Mouse (Mus musculus): ENCODE data around the gene Phtf2. TPM values are rescaled to one million over a fixed set of nuclear protein-coding genes. Genes with fewer than 3 reads are reported as not detected.

The Phtf2 gene
- total and polyA plus RNA-seq, 3 experiments: 14.3 to 75.2 (median 61.2) TPM

DNA sequence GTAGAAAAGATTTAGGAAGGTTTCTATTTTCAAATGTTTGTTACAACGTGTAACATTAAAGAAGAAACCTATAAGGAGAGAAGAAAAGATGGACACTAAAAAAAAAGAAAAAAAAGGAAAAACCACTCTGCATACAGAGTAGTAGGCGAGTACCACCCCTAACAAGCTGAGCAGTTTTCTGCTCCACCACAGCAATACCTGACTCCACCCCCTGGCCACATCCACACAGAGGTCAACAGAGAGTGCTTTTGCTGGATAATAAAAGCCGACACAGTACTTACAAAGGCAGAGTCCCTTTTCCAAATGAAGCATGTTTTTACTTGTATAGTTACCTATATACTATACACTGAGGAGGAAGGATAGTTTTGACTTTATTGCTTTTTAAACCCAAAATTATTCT, 42.7 kb upstream of the Phtf2 start:
- peaks cover 4% of the 10 kb centered on the region for H3K4me1 ChIP-seq (ENCODE audit: control insufficient read depth, insufficient read depth, low read length)
- no peaks in the 10 kb centered on the region for H3K27me3 ChIP-seq (ENCODE audit: control insufficient read depth, insufficient read depth, low read length)
- peaks cover 3% of the 10 kb centered on the region for H3K36me3 ChIP-seq (ENCODE audit: control insufficient read depth, insufficient read depth, low read length)
- peaks cover 6% of the 10 kb centered on the region for H3K79me2 ChIP-seq (replicated peaks; ENCODE audit: control insufficient read depth, insufficient read depth, low read length)
- 53% methylated on average over 3 of the region's 3 CpGs for WGBS
- no peak overlapping the region for H3K4me3 ChIP-seq
- H3K9ac ChIP-seq (ENCODE audit: low read depth, low read length): no peak overlapping the region
- no peak for TF ChIP-seq POLR2A (IDR thresholded peaks at IDR 0.05; ENCODE audit: insufficient read depth, low read depth, low read length)
- no peak for TF ChIP-seq CTCF (IDR thresholded peaks at IDR 0.05)
- no peak for TF ChIP-seq EP300 (IDR thresholded peaks at IDR 0.05; ENCODE audit: insufficient read depth, low read depth, low read length)
- no peak overlapping the region for H3K27ac ChIP-seq
- no peak for DNase-seq
- intact Hi-C loops (cut with DNase I): no loop called here

DNA sequence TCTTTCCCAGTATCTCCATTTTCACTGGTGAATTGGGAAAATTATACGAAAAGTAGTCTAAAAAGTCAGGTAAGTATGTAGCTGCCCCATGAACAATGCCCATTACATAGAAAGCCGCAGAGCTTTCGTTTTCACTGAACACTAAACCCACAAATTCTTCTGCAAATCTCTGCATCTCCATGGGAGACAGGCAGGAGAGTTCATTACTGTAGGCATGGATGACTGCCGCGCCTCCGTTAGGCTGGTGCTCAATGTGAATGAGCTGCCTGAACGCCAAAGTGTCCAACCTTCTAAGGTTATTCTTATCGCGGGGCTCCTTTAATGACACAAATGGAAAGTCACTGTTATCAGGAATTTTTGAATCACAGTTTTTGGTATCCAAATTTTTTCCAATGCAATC, 37.6 kb upstream of the Phtf2 start:
- H3K27ac ChIP-seq: no peak overlapping the region
- H3K27me3 ChIP-seq (ENCODE audit: control insufficient read depth, insufficient read depth, low read length): no peaks in the 10 kb centered on the region
- no peaks in the 10 kb centered on the region; the same call in 1 of the 2 replicates for H3K4me1 ChIP-seq (ENCODE audit: control insufficient read depth, insufficient read depth, low read length)
- H3K79me2 ChIP-seq (replicated peaks; ENCODE audit: control insufficient read depth, insufficient read depth, low read length): no peaks in the 10 kb centered on the region; the same call in 1 of the 2 replicates
- TF ChIP-seq CTCF (IDR thresholded peaks at IDR 0.05) (no peak), POLR2A (IDR thresholded peaks at IDR 0.05; ENCODE audit: insufficient read depth, low read depth, low read length) (no peak), EP300 (IDR thresholded peaks at IDR 0.05; ENCODE audit: insufficient read depth, low read depth, low read length) (no peak)
- no peak overlapping the region for H3K9ac ChIP-seq (ENCODE audit: low read depth, low read length)
- no peak for DNase-seq
- 82% methylated on average over 9 of the region's 9 CpGs for WGBS
- H3K4me3 ChIP-seq: no peak overlapping the region
- no peaks in the 10 kb centered on the region; the same call in none of the 2 replicates for H3K36me3 ChIP-seq (ENCODE audit: control insufficient read depth, insufficient read depth, low read length)
- intact Hi-C loops (cut with DNase I): loop anchor here (10.0 kb wide), 3 partner anchors 135 to 335 kb away; partner anchors contain the start of gene Ptpn12

DNA sequence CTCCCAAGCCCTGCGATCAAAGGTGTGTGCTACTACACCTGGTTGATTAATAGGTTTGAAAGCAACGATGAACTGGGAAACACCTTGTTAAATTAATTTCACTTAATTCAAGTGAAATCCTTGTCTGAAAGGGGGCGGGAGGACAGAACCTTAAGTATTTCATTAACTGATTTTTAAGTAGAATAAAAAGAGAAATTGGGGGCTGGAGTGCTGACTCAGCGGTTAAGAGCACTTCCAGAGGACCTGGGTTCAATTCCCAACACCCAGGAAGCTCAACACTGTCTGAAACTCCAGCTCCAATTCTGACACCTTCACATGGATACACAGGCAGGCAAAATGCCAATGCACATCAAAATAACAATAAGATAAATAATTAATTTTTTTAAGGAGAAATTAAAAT, 37.0 kb upstream of the Phtf2 start:
- H3K27ac ChIP-seq: no peak overlapping the region
- no peaks in the 10 kb centered on the region; the same call in none of the 2 replicates for H3K36me3 ChIP-seq (ENCODE audit: control insufficient read depth, insufficient read depth, low read length)
- 95% methylated on average over 4 of the region's 4 CpGs for WGBS
- H3K9ac ChIP-seq (ENCODE audit: low read depth, low read length): no peak overlapping the region
- DNase-seq: no peak
- no peaks in the 10 kb centered on the region; the same call in 1 of the 2 replicates for H3K79me2 ChIP-seq (replicated peaks; ENCODE audit: control insufficient read depth, insufficient read depth, low read length)
- H3K4me3 ChIP-seq: no peak overlapping the region
- no peaks in the 10 kb centered on the region for H3K27me3 ChIP-seq (ENCODE audit: control insufficient read depth, insufficient read depth, low read length)
- intact Hi-C loops (cut with DNase I): loop anchor here (10.0 kb wide), 3 partner anchors 136 to 336 kb away; partner anchors contain the start of gene Ptpn12
- no peak for TF ChIP-seq CTCF (IDR thresholded peaks at IDR 0.05)
- no peaks in the 10 kb centered on the region; the same call in 1 of the 2 replicates for H3K4me1 ChIP-seq (ENCODE audit: control insufficient read depth, insufficient read depth, low read length)

DNA sequence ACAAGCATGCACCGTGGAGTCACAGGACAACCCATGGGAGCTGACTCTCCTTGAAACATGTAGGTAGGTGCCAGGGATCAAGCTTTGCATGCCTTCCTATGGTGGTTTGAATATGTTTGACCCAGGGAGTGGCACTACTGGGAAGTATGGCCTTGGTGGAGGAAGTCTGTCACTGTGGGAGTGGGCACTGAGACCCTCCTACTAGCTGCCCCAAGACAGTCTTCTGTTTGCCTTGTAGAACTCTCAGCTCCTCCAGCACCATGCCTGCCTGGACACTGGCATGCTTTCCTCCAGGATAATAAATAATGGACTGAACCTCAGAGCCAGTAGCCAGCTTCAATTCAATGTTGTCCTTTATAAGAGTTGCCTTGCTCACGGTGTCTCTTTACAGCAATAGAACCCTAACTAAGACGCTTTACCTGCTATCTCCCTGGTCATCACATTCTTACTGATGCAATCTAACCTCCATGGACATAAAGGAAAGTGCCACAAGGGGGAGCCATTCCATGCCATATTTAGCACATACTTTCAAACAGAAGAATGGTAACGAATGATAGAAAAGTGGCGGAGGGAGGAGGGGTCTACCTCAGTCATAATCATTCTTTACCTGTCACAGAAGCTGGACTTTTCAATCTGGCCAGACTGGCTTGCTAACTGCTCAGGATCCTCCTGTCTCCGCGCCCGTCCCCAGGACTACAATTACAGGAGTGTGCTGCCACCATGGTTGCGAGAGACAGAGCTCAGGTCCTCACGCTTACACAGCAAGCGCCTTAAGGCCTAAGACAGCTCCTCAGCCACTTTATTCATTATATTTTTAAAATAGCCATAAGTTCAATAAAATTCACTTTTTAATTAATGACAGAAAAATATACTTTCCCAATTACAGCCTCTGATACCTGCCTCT, 31.7 kb upstream of the Phtf2 start:
- 63% methylated on average over 11 of the region's 11 CpGs for WGBS
- H3K27ac ChIP-seq: no peak overlapping the region
- TF ChIP-seq POLR2A (IDR thresholded peaks at IDR 0.05; ENCODE audit: insufficient read depth, low read depth, low read length): no peak
- peak; percentile 90 for TF ChIP-seq CTCF (IDR thresholded peaks at IDR 0.05)
- peaks cover 5% of the 10 kb centered on the region for H3K79me2 ChIP-seq (replicated peaks; ENCODE audit: control insufficient read depth, insufficient read depth, low read length)
- H3K4me1 ChIP-seq (ENCODE audit: control insufficient read depth, insufficient read depth, low read length): no peaks in the 10 kb centered on the region
- H3K4me3 ChIP-seq: no peak overlapping the region
- no peak overlapping the region for H3K9ac ChIP-seq (ENCODE audit: low read depth, low read length)
- H3K36me3 ChIP-seq (ENCODE audit: control insufficient read depth, insufficient read depth, low read length): no peaks in the 10 kb centered on the region; the same call in none of the 2 replicates
- peak; percentile 54 to 60 for DNase-seq
- no peaks in the 10 kb centered on the region for H3K27me3 ChIP-seq (ENCODE audit: control insufficient read depth, insufficient read depth, low read length)
- intact Hi-C loops (cut with DNase I): loop anchor here (1.0 to 10.0 kb wide), 5 partner anchors 39 to 341 kb away; partner anchors contain the start of gene Ptpn12

DNA sequence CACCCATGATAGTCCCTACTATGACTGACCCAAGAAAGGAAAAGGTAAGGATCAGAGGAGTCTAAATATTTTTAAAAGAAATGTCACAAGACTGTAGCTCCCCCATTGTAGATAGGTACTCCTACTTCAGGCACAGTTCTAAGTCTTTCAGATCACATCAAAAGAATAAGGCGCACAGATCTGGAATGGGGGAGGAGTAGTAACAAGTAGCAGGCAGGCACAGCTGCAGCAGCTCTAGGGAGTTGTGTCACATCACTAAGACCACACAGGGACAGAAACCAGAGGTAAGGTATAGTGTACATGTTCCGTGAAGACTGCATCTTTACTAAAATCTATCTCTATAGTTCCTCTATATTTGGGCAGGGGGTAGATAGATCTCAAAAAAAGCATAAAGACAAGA, 29.8 kb upstream of the Phtf2 start:
- Histone ChIP-seq H3K79me2 (replicated peaks; ENCODE audit: control insufficient read depth, insufficient read depth, low read length) (peaks cover 5% of the 10 kb centered on the region), H3K9ac (ENCODE audit: low read depth, low read length) (no peak overlapping the region), H3K27me3 (ENCODE audit: control insufficient read depth, insufficient read depth, low read length) (no peaks in the 10 kb centered on the region), H3K36me3 (ENCODE audit: control insufficient read depth, insufficient read depth, low read length) (no peaks in the 10 kb centered on the region; the same call in none of the 2 replicates), H3K4me1 (ENCODE audit: control insufficient read depth, insufficient read depth, low read length) (no peaks in the 10 kb centered on the region), H3K27ac (no peak overlapping the region), H3K4me3 (no peak overlapping the region)
- intact Hi-C loops (cut with DNase I): loop anchor here (5.0 to 10.0 kb wide), 4 partner anchors 41 to 343 kb away; partner anchors contain the start of gene Ptpn12
- DNase-seq: no peak
- 77% methylated on average over 2 of the region's 2 CpGs for WGBS
- TF ChIP-seq CTCF (IDR thresholded peaks at IDR 0.05) (no peak), POLR2A (IDR thresholded peaks at IDR 0.05; ENCODE audit: insufficient read depth, low read depth, low read length) (no peak), EP300 (IDR thresholded peaks at IDR 0.05; ENCODE audit: insufficient read depth, low read depth, low read length) (no peak)

DNA sequence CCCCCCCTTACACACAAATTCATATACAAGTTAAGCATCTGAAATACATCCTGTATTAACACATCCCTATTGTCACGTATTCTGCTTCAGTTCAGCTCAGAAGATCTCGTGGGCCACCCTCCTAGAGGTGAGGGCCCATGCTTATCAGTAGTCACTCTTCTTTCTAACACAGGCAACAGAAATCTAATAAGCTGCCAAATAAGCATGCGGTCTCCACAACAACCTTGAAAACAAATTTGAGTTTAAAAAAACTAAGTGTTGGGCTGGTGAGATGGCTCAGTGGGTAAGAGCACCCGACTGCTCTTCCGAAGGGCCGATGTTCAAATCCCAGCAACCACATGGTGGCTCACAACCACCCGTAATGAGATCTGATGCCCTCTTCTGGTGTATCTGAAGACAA, 24.3 kb upstream of the Phtf2 start:
- no peak for DNase-seq

More for the DNA sequence above, 24.3 kb upstream of the Phtf2 start:
- Histone ChIP-seq H3K36me3 (ENCODE audit: control insufficient read depth, insufficient read depth, low read length) (peaks cover 12% of the 10 kb centered on the region), H3K27ac (no peak overlapping the region), H3K79me2 (replicated peaks; ENCODE audit: control insufficient read depth, insufficient read depth, low read length) (no peaks in the 10 kb centered on the region; the same call in 1 of the 2 replicates), H3K4me3 (no peak overlapping the region), H3K4me1 (ENCODE audit: control insufficient read depth, insufficient read depth, low read length) (no peaks in the 10 kb centered on the region), H3K9ac (ENCODE audit: low read depth, low read length) (no peak overlapping the region), H3K27me3 (ENCODE audit: control insufficient read depth, insufficient read depth, low read length) (no peaks in the 10 kb centered on the region)
- no peak for TF ChIP-seq CTCF (IDR thresholded peaks at IDR 0.05)
- TF ChIP-seq POLR2A (IDR thresholded peaks at IDR 0.05; ENCODE audit: insufficient read depth, low read depth, low read length): no peak
- TF ChIP-seq EP300 (IDR thresholded peaks at IDR 0.05; ENCODE audit: insufficient read depth, low read depth, low read length): no peak
- WGBS: 91% methylated on average over 7 of the region's 7 CpGs
- intact Hi-C loops (cut with DNase I): no loop called here

Data from heart, adult 2 months (tissue).